Mouse (Mus musculus) activated CD4-positive, CD25-positive, alpha-beta regulatory T cell, adult 4 months (primary cell): ENCODE results near the gene Jakmip3. TPM values are rescaled to one million over a fixed set of nuclear protein-coding genes. Genes with fewer than 3 reads are reported as not detected.

Source experiments
- ATAC-seq: one replicate; pipeline ENCODE4 v1.8.0; 2017
- polyA plus RNA-seq, 2 experiments: library from polyadenylated mRNA; unstranded; fragments of 100-300 nt; shearing (Covaris generic); gene quantifications; one replicate each; pipeline ENCODE4 v1.2.1; 2017

Gene Jakmip3
- polyA plus RNA-seq, 2 experiments from 2014 or later, result not detected

- ATAC-seq, result no peak
Measured at GRCm38 (mm10) chr7:139074189-139074588, 133.7 kb downstream of the Jakmip3 start.

GRCm38 (mm10) chr7:139075054-139075794, 134.7 kb downstream of the Jakmip3 start:
- no peak for ATAC-seq

DNA sequence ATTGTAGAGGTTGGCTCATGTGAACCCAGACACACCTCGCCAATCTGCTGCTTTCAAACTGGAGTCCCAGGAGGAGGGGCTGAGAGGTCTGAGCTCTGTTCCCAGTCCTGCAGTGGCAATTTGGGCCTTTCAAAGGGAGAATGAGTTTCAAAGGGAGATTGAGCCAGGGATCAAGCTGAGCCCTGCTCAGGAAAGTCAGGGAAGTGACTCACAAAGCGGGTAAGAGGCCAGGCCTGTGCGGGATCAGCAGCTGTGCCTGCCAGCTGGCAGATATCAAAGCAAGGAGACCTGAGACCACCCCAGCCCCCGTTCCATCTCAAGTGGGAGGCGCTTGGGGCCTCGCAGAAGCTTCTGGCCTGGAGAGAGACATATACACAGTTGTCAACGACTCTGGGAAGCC, 136.8 kb downstream of the Jakmip3 start:
- no peak for ATAC-seq

DNA sequence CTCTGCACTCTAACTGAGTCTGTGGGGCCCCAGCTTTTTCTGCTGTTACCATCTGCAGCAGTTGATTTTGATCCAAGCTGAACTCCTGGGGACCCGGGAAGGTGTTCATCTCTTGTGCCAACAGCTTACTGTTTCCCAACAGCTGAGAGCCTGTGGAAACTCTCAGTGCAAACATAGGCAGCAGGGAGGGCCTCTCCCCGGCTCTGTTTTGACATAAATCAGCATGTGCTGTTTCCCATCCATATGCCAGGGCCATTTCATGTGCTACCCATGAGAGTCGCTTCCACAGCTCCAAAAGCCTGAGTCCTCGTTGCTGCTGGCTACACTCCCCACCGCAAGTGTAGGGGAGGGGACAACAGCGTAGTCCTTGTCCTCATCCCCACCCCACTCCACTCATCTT, 137.7 kb downstream of the Jakmip3 start:
- no peak for ATAC-seq

DNA sequence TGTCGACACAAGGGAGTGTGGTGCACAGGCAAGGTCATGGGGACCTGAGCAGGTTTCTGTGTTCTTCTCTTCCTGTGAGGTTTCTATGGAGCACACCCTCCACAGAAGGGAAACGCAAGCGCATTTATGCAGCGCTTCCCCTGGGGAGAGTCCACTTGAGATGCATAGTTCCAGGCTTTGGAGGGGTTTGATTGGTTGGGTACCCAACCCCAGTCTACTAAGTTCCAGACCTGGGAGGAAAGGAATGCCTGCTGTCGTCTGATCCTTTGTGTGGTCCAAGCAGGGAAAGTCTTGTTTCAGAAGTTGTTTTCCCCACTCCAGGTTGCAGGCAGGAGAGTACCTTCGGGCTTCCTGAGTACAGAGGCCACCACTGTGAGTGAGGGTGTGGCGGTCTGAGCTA, 138.6 kb downstream of the Jakmip3 start:
- no peak for ATAC-seq

DNA sequence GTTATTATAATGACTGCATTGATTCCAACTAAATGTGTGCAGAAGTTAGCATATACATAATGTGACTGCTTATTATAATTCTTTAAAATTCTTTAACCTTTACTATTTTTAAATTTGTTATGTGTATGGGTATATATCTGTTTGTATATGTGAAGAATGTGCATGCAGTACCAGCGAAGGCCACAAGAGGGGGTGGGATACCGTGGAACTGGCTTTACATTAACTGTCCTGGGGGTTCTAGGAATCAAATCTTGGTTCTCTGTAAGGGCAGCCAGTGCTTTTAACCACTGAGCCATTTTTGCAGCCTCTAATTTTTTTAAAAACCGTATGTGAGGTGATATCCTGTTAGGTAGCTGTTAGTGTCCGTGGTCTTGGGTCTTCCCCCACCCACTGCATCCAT, 140.2 kb downstream of the Jakmip3 start:
- no peak for ATAC-seq

GRCm38 (mm10) chr7:139081158-139081557, 140.6 kb downstream of the Jakmip3 start:
- no peak for ATAC-seq

- no peak for ATAC-seq
Measured at GRCm38 (mm10) chr7:139082281-139082680, 141.8 kb downstream of the Jakmip3 start.

GRCm38 (mm10) chr7:139084316-139084715, 143.8 kb downstream of the Jakmip3 start:
- ATAC-seq, result no peak

- no peak for ATAC-seq
Measured at GRCm38 (mm10) chr7:139085629-139086194, 145.2 kb downstream of the Jakmip3 start, which contains the start of gene Dpysl4. Dpysl4 (plus strand) TSS chr7:139086001.

DNA sequence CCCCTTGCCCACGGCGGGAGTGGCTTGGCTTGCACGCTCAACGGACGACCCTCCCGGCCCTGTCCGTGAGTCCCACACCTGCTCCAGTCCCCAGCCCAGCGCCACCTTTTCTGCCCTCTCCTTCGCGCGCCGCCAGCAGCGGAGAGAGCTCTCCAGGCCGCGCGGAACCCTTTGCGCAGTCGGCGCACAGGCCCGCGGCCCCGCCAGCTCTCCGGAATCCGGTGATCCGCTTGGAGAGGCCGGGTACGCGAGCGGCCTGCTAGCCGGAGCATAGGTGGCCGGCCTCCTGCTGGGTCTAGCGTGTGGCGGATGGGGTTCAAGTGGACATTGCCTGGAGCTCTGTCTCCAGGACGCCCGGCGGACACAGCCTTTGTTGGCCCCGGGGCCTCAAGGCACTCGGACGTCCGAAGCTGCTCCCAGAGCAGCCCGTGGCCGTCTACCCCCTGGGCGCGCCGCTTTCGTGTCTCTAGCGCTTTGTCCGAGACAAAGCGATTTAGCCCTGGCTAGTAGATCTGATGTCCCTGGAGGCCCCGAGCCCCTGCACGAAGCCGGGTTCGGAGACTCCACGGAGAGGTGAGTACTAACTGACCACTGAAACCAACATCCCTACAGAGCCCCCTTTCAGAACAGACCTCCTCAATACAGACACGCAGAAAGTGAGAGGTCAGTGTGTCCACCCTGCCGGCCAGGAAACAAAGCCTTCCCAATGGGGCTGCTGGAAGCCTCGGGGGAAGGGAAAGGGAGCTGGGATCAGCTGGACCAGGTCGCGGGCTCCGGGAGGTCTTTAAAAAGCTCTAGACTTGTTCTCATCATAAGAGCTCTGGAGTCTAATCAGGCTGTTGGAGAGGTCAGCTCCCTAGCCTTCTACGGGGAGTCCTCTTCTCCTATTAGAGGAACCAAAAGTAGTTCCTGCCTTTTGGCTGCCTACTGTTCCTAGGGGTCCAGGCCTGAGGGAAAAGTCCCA, 145.9 kb downstream of the Jakmip3 start:
- ATAC-seq, result no peak

GRCm38 (mm10) chr7:139087801-139088200, 147.3 kb downstream of the Jakmip3 start:
- ATAC-seq, result no peak

DNA sequence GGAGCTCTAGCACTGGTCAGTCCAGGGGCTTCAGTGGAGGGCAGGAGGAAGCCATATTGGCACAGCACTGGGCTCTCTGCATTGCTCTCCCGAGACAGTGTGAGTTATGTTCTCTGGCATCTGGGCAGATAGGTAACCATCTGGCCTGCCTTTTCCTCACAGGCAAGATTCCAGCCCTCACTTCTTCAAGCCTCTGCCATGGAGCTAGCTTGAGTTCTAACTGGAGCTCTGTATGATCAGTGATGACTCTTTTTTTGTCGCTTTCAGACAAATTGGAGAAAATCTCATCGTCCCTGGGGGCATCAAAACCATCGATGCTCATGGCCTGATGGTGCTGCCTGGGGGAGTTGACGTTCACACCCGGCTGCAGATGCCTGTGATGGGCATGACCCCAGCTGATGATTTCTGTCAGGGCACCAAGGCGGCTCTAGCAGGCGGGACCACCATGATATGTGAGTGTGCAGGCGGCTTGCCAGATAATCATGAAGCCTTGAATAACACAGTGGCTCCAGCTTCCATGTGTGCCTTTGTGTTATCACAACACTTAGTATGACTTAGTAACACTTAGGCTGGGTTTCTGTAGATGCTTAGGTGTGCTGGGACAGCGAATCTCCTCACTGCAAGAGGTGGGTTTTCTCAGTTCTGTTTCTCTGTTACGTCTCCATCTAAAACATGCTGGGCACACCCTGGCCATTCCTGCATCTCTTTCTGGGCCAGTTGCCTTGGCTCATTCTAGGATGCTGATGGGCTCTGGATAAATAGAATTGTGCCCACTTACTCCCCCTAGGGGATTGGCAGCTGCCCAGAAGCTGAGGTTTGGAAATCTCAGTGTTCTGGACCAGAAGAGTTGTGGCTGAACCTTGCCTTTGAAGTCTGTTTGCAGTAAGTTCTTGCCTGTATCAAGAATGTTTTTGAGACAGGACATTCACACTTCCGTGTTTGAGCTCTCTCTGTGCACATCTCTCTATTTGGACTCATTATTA, 149.7 kb downstream of the Jakmip3 start:
- ATAC-seq, result no peak

DNA sequence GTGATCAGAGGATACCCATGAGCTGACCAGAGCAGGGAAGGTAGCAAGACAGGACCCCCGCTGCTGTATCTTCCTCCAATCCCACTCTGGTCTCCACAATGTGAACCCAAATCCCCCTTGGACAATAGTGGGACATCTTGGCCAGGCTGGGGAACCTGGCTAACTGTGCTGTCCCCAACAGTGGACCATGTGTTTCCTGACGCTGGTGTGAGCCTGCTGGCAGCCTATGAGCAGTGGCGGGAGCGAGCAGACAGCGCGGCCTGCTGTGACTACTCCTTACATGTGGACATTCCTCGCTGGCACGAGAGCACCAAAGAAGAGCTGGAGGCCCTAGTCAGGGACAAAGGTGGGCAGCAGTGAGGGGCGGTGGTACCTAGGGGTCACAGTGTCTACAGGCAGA, 151.2 kb downstream of the Jakmip3 start:
- no peak for ATAC-seq

GRCm38 (mm10) chr7:139092676-139093075, 152.1 kb downstream of the Jakmip3 start:
- no peak for ATAC-seq

DNA sequence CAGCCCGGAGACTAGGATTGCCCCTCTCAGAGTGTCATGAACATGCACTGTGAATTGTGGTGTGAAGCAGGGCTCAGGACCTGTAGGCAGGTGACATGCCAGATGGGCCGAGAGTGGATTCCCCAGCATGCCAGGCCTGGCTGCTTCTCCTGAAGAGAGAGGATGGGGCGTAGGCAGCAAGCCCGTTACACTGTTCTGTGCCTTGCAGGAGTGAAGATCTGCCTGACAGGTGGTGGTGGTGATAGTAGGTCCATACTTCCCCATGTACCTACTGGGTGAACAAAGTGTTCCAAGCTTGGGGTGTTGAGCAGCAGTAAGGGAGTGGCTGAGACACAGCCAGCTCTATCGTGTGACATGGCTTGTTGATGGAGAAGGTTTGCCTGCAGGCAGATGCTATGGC, 152.6 kb downstream of the Jakmip3 start:
- no peak for ATAC-seq

DNA sequence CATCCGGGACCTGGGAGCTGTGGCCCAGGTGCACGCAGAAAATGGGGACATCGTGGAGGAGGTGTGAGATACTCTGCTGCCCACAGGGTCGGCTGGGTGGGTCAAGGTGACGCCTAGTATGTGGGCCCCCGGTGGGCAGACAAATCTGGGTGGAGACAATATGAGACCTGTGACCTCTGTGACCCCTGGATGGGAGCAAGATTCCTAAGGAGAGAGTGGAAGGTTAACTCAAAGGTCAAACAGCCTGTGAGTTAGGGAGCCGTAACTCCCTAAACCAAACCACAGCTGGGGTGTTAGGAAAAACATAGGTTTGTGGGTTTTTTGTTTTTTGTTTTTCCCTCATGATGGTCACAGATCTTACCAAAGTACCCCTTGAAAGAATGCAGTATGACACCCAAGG, 153.3 kb downstream of the Jakmip3 start:
- ATAC-seq, result no peak

DNA sequence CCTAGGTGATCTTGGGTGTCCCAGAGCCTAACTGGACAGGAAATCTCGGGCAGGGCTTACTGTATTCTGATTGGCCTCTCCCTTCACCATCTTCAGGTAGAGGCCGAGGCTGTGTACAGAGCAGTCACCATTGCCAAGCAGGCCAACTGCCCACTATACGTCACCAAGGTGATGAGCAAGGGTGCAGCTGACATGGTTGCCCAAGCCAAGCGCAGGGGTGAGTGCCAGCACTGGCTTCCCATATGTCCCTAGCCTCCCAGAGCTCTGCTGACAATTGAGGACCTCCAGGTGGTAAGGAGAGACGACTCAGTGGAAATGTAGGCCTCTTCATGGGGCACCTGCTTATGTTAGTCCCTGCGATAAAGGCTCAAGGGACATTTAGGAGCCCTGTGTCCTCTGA, 154.2 kb downstream of the Jakmip3 start:
- no peak for ATAC-seq

DNA sequence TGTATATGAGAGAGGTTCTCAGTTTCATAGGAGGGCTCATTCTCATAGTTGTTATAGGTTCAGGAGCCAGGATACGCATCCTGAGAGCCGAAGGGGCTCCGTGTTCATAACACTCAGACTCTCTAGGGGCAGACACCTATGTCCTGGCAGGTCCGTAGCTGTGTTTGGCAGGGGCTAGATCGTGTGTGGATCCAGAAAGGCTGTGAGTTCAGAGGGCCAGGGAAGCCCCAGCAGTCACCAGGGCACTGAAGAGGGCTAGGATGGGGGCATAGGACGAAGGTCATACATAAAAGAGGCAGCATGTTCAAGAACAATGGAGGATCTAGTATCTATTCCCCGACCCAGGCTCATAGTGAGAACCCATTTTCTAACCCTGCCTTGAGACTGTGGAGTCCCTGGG, 154.8 kb downstream of the Jakmip3 start:
- no peak for ATAC-seq

GRCm38 (mm10) chr7:139096399-139096798, 155.9 kb downstream of the Jakmip3 start:
- no peak for ATAC-seq

- no peak for ATAC-seq
Measured at GRCm38 (mm10) chr7:139100531-139101095, 160.1 kb downstream of the Jakmip3 start.
